Mouse (Mus musculus): ENCODE measurements at regions not wholly inside any gene's neighbourhood (a gene's known extent, or its start where the extent isn't known, plus 50 kb on each side); places are given as distances from the start of the nearest gene placed in this dataset.

GRCm38 (mm10) chr17:64491922-64492353 lies 108.6 kb upstream of the Man2a1 start:
- ATAC-seq (replicated peaks; ENCODE audit: low FRiP score, low TSS enrichment, poor library complexity, severe bottlenecking) = no peak

GRCm38 (mm10) chr17:64492614-64493269 lies 107.8 kb upstream of the Man2a1 start:
- peak; percentile 68 for ATAC-seq (replicated peaks; ENCODE audit: low FRiP score, low TSS enrichment, poor library complexity, severe bottlenecking)

GRCm38 (mm10) chr17:64499281-64499997 lies 101.1 kb upstream of the Man2a1 start:
- peak; percentile 63; the same call in 1 of the 2 replicates for ATAC-seq (replicated peaks; ENCODE audit: low FRiP score, low TSS enrichment, poor library complexity, severe bottlenecking)

GRCm38 (mm10) chr17:64502376-64502775 lies 98.2 kb upstream of the Man2a1 start:
- no peak for ATAC-seq (replicated peaks; ENCODE audit: low FRiP score, low TSS enrichment, poor library complexity, severe bottlenecking)

GRCm38 (mm10) chr17:64505956-64506355 lies 94.6 kb upstream of the Man2a1 start:
- ATAC-seq (replicated peaks; ENCODE audit: low FRiP score, low TSS enrichment, poor library complexity, severe bottlenecking) = no peak

GRCm38 (mm10) chr17:64511139-64511779 lies 89.3 kb upstream of the Man2a1 start:
- no peak for ATAC-seq (replicated peaks; ENCODE audit: low FRiP score, low TSS enrichment, poor library complexity, severe bottlenecking)

GRCm38 (mm10) chr17:64522213-64522612 lies 78.3 kb upstream of the Man2a1 start:
- ATAC-seq (replicated peaks; ENCODE audit: low FRiP score, low TSS enrichment, poor library complexity, severe bottlenecking) = peak; percentile 77; the same call in 1 of the 2 replicates

- ATAC-seq (replicated peaks; ENCODE audit: low FRiP score, low TSS enrichment, poor library complexity, severe bottlenecking) = no peak
These were observed 76.6 kb upstream of the Man2a1 start for GRCm38 (mm10) chr17:64523899-64524298.

- ATAC-seq (replicated peaks; ENCODE audit: low FRiP score, low TSS enrichment, poor library complexity, severe bottlenecking) = peak; percentile 22; the same call in 1 of the 2 replicates
These were observed 72.7 kb upstream of the Man2a1 start for GRCm38 (mm10) chr17:64527817-64528216.

- ATAC-seq (replicated peaks; ENCODE audit: low FRiP score, low TSS enrichment, poor library complexity, severe bottlenecking) = no peak
These were observed 72.1 kb upstream of the Man2a1 start for GRCm38 (mm10) chr17:64528476-64528875.

GRCm38 (mm10) chr17:64529296-64529994 lies 71.1 kb upstream of the Man2a1 start:
- ATAC-seq (replicated peaks; ENCODE audit: low FRiP score, low TSS enrichment, poor library complexity, severe bottlenecking) = no peak

GRCm38 (mm10) chr17:64531150-64531549 lies 69.4 kb upstream of the Man2a1 start:
- ATAC-seq (replicated peaks; ENCODE audit: low FRiP score, low TSS enrichment, poor library complexity, severe bottlenecking) = no peak

- ATAC-seq (replicated peaks; ENCODE audit: low FRiP score, low TSS enrichment, poor library complexity, severe bottlenecking) = no peak
These were observed 66.2 kb upstream of the Man2a1 start for GRCm38 (mm10) chr17:64534323-64534722.

GRCm38 (mm10) chr17:64538520-64538953 lies 62.0 kb upstream of the Man2a1 start:
- ATAC-seq (replicated peaks; ENCODE audit: low FRiP score, low TSS enrichment, poor library complexity, severe bottlenecking) = no peak

GRCm38 (mm10) chr17:64540411-64540810 lies 60.1 kb upstream of the Man2a1 start:
- ATAC-seq (replicated peaks; ENCODE audit: low FRiP score, low TSS enrichment, poor library complexity, severe bottlenecking) = no peak

GRCm38 (mm10) chr17:64548536-64548935 lies 52.0 kb upstream of the Man2a1 start:
- ATAC-seq (replicated peaks; ENCODE audit: low FRiP score, low TSS enrichment, poor library complexity, severe bottlenecking) = no peak

GRCm38 (mm10) chr17:64550034-64550433 lies 50.5 kb upstream of the Man2a1 start:
- no peak for ATAC-seq (replicated peaks; ENCODE audit: low FRiP score, low TSS enrichment, poor library complexity, severe bottlenecking)
